Mouse (Mus musculus): Measurements from ENCODE around the gene Asphd1.
"Not testable (repeated sequence)": the region's sequence is repeated elsewhere in the genome, so short reads cannot be mapped to it uniquely, and the experiment has no call there.

The Asphd1 gene

GRCm38 (mm10) chr7:126951741-126952140 lies 2.4 kb upstream of the Asphd1 start:
- in situ Hi-C loops (cut with MboI; ENCODE audit: low sequenced_read_pairs): no loop called here

GRCm38 (mm10) chr7:126950647-126951615 lies 1.5 kb upstream of the Asphd1 start:
- in situ Hi-C loops (cut with MboI; ENCODE audit: low sequenced_read_pairs): no loop called here

GRCm38 (mm10) chr7:126949793-126950646 lies 638 bp upstream of the Asphd1 start, which contains the start of gene Sez6l2:
Gene Sez6l2 (plus strand): TSS chr7:126950563.
- in situ Hi-C loops (cut with MboI; ENCODE audit: low sequenced_read_pairs): no loop called here

DNA sequence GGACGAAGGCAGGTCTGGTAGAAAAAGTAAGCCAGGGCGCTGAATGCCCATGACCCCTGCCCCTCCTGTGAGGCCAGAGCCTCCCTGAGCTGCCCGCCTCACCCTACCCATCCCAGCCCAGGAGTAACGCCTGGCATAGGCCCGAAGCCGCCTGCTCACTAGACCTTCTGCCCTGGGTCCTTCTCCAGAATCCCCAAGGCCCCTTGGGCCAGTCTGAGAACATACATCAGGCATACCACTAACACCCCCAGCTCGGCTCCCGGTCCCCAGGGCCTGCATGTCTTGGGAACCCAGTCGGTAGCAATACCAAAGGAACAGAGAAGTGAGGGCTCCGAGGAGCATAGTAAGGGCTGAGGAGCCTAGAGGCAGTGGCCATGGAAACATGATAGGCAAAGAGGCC lies 756 bp downstream of the Asphd1 start:
- in situ Hi-C loops (cut with MboI; ENCODE audit: low sequenced_read_pairs): no loop called here

GRCm38 (mm10) chr7:126946530-126946929 lies 2.9 kb downstream of the Asphd1 start:
- in situ Hi-C loops (cut with MboI; ENCODE audit: low sequenced_read_pairs): no loop called here

- in situ Hi-C loops (cut with MboI; ENCODE audit: low sequenced_read_pairs): no loop called here
These were observed 7.6 kb downstream of the Asphd1 start for GRCm38 (mm10) chr7:126941801-126942200.

DNA sequence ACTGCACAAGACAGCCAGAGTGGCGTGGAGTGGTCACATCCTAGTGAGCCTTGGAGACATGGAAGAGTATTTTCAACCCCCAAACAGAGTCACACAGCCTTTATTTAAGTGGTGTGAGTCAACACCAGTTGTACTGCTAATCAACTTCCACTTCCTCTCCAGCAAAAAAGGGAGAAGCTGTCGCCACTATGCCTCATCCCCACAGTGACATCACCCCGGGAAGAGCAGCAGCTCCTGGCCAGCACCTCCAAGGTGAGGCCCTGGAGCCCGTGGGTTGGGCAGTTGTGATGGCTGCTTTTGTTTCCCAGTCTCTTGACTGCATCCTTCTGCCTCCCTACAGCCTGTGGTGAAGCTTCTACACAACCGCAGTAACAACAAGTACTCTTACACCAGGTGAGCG lies 8.2 kb downstream of the Asphd1 start:
- in situ Hi-C loops (cut with MboI; ENCODE audit: low sequenced_read_pairs): no loop called here

DNA sequence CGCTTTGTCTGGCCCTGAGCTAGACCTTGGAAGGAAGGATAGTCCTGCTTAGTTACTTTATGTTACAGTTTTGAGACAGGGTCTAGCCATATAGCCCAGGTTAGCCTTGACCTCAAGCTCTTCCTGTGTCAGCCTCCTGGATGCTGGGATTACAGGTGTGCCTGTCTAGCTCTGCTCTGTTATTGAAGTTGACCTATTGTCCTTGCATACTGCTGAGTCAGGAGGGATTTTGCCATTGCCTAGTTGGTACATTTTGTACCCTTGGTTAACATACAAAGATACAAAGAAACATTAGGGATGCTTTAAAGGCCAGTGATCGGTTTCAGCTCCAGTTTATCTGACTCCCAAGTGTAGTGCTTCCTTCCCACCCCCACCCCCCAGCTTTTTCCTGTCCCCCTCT lies 16.7 kb downstream of the Asphd1 start:
- in situ Hi-C loops (cut with MboI; ENCODE audit: low sequenced_read_pairs): no loop called here

DNA sequence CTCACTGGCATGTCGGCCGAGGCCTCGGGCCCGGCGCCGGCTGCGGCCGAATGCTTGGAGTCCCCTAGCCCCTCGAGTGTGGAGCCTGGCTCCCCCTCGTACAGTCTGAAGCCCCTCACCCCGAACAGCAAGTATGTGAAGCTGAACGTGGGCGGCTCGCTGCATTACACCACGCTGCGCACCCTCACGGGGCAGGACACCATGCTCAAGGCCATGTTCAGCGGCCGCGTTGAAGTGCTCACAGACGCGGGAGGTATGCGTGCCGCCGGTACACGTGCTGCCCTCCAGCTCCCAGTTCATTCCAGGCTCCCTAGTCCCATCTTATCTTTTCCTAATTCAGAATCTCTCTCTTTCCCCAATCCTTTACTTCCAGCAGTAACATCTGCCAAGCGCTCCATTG lies 20.3 kb downstream of the Asphd1 start:
- in situ Hi-C loops (cut with MboI; ENCODE audit: low sequenced_read_pairs): no loop called here

- in situ Hi-C loops (cut with MboI; ENCODE audit: low sequenced_read_pairs): no loop called here
These were observed 20.9 kb downstream of the Asphd1 start, which contains the start of gene Kctd13 for GRCm38 (mm10) chr7:126928384-126929037. Gene Kctd13 (plus strand): TSS chr7:126928879.

DNA sequence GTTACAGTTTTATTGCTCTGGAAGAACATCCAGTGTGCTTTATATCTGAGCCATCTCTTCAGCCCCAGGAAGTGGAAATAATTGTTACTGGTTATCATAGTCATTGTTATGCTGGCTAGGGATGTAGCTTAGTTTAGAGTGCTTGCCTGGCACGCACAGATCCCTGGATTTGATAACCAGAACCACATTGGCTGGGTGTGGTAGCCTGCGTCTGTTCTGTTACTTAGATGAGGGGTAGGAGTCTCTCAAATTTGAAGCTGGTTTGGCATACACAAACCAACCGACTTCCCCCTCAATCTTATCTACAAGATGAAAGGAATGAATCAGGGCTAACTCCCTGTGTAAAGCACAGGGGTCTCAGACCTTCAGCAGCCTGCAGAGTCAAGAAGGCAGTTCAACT lies 23.1 kb downstream of the Asphd1 start:
- in situ Hi-C loops (cut with MboI; ENCODE audit: low sequenced_read_pairs): no loop called here

- in situ Hi-C loops (cut with MboI; ENCODE audit: low sequenced_read_pairs): no loop called here
These were observed 25.4 kb downstream of the Asphd1 start for GRCm38 (mm10) chr7:126923999-126924398.

- in situ Hi-C loops (cut with MboI; ENCODE audit: low sequenced_read_pairs): no loop called here
These were observed 26.7 kb downstream of the Asphd1 start, which contains the start of gene Tmem219 for GRCm38 (mm10) chr7:126922624-126923060. Gene Tmem219 (minus strand): TSS chr7:126922917.

- in situ Hi-C loops (cut with MboI; ENCODE audit: low sequenced_read_pairs): no loop called here
These were observed 27.8 kb downstream of the Asphd1 start for GRCm38 (mm10) chr7:126921563-126921962.

GRCm38 (mm10) chr7:126919973-126920372 lies 29.4 kb downstream of the Asphd1 start:
- in situ Hi-C loops (cut with MboI; ENCODE audit: low sequenced_read_pairs): no loop called here

DNA sequence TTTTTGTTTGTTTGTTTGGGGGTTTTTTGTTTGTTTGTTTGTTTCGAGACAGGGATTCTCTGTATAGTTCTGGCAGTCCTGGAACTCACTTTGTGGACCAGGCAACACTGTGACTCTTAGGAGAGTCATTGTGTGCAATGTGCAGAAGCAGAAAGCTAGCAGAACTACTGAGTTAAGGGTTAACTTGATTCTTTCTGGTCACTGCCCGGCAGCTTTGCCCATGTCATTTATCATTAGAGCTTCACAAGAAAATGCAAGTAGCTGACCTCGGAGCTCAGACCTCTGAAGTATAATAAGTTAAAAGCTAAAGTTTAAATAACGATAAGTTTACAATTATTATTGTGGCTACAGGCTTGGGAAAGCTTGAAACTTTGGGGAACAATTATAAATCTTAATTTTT lies 31.0 kb downstream of the Asphd1 start:
- in situ Hi-C loops (cut with MboI; ENCODE audit: low sequenced_read_pairs): not testable (repeated sequence)

GRCm38 (mm10) chr7:126914844-126915243 lies 34.5 kb downstream of the Asphd1 start:
- in situ Hi-C loops (cut with MboI; ENCODE audit: low sequenced_read_pairs): no loop called here

DNA sequence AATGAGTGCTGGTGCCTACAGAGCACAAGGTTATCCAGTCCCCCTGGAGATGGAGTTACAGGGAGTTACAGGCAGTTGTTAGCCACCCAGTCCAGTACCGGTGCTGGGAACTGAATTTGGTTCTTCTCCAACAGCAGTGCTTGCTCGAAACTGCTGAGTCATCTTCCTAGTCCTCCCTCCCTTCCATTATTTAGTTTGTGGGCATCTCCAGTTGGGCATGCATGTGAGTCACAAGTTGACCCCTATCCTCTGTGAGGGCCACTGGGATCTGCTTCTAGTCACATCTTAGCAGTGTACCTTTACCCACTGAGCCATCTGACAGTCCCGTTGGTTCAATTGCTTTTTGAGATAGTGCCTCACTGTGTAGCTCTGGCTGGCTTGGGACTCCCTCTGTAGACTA lies 43.8 kb downstream of the Asphd1 start:
- in situ Hi-C loops (cut with MboI; ENCODE audit: low sequenced_read_pairs): no loop called here

DNA sequence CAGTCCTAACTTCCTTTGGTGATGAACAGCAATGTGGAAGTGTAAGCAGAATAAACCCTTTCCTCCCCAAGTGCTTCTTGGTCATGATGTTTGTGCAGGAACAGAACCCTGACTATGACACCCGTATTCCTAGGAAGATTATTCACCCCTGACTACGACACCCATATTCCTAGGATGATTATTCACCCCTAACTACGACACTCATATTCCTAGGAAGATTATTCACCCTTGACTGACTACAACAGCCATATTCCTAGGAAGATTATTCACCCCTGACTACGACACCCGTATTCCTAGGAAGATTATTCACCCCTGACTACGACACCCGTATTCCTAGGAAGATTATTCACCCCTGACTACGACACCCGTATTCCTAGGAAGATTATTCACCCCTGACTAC lies 49.6 kb downstream of the Asphd1 start:
- in situ Hi-C loops (cut with MboI; ENCODE audit: low sequenced_read_pairs): not testable (repeated sequence)

DNA sequence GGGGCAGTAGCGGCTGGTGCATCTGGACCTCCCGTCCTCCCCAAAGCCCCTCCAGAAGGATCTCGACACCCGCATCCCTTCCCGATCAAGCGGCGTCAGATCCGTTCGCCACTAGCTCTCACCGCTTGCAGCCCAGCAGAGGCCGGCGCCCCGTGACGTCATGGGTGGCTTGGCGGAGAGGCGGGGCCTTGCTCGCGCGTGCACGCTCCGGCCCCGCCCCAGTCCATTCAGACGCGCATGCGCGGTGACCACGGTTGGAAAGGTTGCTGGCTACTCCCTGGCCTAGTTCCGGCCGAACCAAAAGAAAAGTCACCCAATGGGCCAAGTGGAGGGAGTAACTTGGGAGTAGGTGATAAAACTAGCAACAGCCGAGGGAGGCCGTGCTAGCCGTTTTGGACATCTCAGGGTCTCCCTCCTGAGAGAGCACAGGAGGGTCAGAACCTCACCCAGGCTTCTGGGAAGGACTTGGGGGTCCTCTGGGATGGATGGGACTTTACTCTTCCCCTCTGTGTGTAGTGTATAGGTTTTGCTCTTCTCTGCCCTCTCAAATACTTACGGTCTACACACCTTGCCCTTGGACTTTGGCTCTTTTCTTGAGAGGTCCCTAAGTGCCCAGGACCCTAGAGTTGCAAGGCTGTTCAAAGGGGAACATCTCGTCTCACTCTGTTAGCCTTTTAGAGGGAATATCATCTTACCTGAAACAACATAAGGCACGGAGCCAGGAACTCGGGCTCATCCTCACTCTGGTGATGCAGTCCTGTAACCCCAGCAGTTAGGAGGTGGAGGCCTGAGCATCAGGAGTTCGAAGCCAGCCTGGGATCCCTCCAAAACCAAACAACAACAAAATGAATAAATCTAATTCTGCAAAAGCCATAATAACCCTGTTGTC lies 51.0 kb downstream of the Asphd1 start:
- in situ Hi-C loops (cut with MboI; ENCODE audit: low sequenced_read_pairs): no loop called here

Data from CH12F3 (cell line).